Mouse (Mus musculus) CD8-positive naive resting alpha-beta T cell, adult 2 months (primary cell): Measurements from ENCODE around the gene Nfkbib.

ENCODE experiments used
- DNase-seq, 2 experiments: peaks; one replicate each; pipeline ENCODE4 v3.0.0; 2022; ENCODE audit warnings: low read depth in 2 of 2, low spot score in 2 of 2

Nfkbib gene

DNA sequence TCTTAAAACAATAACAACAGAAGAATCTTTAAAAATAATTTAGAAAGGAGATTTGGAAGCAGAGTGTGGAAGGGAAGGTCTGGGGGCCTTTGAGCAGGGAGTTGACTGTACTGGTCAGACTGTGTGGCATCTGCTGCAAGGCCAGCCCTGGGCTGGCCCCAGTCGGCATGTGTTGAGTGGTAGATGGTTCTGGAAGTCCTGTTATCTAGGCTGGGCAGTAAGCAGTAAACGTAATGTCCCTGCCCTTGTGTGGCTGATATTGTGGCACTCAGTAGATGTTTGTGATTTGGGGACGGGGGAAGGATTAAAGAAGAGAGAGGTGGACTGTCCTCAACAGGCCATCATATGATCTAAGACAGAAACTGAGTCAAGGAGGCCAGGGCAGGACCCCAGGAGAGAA lies 3.0 kb upstream of the Nfkbib start:
- DNase-seq = no peak

DNA sequence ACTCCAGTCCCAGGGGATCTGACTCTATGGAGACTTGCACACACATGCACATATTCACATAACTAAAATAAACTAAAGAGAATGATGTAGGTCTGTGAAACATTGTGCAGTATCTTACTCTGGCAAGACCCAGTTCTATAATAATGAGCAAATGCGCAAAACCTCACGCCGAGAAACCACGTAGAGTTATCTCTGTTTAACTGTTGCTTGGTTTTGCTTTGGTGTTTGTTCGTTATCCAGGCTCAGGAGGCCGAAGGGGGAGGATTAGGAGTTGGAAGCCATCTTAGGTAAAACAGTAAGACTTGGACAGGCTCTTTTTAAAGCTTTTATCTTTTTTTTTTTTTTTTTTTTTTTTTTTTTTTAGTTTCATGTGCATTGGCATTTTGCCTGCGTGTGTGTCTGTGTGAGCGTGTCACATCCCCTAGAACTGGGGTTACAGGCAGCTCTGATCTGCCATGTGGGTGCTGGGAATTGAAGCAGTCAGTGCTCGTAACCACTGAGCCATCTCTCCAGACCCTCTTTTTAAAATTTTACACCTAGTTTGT lies 2.2 kb upstream of the Nfkbib start:
- no peak for DNase-seq

DNA sequence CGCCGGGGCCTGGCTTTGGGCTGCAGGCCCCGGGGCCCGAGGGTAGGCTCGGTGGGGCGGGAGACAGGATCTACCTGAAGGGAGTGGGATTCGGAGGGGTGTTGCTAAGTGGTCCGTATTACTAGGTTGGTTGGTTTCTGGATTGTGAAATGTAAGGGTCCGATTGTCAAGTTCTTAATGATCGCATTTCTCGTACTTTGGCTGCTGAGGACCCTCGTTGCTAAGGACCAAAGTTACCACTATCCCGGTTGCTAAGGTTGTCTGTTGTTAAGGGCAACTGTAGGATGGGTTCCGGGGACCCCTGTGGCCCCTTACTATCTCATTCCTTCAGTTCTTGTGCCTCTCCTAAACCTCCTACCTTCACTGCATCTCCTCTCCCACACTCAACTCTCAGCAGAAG lies 402 bp downstream of the Nfkbib start:
- no peak for DNase-seq

DNA sequence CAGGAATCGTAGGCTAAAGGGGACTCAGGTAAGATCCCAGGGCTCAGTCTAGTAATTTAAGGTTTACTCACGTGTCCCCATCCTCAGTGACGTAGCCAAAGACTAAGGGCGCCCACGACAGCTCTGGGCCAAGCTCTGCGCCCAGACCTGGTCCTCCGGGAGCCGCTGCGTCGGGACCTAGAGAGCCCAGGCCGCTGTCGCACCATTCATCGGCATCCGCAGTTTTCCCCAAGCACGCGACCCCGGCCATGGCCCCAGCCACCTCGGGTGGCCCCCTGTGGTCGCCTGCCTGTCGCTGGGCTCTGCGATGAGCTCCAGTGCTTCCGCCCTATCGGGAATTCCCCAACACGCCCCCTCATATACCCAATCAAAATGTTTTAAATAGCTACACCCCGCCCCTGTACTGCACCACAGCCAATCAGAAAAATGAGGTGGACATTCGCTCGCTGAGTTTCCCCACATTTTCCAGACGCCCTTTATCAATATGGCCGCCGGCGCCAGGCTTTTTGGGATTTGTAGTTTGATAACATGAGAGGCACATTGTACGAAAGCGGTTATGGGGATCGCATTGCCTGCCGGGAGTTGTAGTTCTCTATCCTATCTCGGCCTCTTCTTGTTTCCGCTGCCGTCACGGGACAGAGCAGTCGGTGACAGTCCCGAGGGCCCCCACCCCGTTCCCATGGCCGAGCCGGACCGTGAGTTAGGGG lies 986 bp downstream of the Nfkbib start, which contains the start of gene Sirt2:
Gene Sirt2 (plus strand): TSS at position 563 of the 707 bp plus-strand sequence.
- peak; percentile 96 to 98 for DNase-seq

DNA sequence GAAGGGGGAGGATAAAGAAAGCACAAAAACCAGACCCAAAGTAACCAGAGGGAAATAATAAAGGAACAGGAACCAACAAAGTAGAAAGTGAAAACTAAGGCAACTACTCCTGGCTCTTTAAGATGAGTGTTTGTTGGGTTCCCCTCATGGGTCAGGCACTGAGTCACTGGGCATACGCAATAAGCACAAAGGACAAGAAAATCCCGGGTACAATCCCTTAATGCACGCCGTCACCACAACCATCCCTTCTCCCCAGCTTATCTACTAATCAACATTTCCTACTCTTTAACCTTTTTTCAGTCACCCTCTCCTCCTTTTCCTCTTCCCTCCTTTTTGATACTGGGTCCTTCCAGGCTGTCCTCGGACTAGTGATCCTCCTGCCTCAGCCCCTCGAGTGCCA lies 2.1 kb downstream of the Nfkbib start:
- no peak for DNase-seq

DNA sequence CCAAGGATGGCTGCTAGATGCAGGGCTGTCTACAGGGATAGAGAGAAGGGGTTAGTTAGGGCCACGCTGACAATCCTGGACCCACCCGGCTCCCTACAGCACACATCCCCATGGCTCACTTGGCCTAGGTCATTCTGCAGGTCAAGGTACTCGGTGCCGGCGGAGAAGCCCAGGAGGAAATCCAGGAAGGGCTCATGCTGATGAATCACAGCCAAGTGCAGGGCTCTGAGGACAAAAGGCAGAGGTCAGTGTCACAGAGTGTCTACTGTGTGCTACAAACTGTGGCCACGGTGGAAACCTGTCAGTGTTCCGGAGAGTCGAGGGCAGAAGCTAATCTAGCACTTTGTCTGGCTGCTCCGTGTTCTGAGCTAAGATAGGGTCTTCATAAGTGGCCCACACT lies 5.4 kb downstream of the Nfkbib start:
- DNase-seq = no peak

DNA sequence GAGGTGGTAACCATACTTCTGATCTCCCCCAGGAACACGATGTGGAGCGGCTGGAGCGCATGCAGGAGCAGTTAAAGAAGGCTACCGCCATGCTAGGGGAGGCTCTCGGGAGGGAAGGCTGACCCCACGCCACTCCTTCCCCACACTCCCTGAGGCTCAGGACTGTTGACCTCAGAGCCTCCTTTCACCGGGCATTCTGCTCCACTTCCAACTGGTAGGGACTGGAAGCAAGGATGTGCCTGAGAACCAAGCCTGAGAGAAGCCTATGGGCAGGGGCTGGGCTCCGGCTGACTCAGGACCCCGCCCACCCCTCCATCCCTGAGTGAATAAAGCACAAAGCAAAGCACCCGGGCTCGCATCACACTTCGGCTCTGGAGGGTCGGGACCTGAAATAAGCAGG lies 8.7 kb downstream of the Nfkbib start:
- DNase-seq = no peak

DNA sequence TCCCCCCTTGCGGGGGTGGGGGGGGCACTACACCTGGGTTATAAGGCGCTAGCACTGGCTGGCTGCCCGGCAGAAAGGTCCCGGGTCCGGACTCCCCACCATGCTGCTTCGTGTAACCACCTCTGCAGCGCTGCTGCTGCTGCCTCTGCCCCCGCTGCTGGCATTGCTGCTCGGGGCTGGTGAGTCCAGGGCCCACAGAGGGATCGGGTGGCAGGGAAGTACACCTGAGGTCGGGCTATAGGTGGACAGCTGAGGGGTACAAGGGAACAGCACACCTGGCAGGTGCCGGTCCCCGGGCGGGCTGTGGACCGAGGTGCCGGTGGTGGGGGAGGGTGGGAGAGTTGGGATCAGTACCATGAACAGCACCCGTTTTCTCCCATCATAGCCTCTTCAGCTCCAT lies 11.2 kb downstream of the Nfkbib start, which contains the start of gene Ccer2:
Gene Ccer2 (plus strand): TSS at position 96 of the 400 bp plus-strand sequence.
- DNase-seq = no peak

DNA sequence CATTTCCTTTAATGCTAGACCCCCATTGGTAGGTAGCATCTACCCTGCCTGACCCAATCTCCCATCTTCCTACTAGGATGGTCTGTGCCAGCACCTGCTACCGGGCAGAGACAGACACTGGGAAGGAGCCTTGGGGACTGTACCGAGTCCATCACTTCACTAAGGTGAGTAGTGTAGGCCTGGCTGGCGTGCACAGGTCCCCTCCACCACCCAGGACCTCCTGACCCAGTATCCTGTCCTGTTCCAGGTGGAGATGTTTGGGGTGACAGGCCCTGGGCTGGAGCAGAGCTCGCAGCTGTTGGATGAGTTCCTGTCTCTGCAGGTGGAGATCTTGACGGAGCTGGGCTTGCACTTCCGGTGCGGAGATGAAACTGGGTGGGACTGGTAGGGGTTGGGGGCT lies 17.4 kb downstream of the Nfkbib start:
- no peak for DNase-seq

DNA sequence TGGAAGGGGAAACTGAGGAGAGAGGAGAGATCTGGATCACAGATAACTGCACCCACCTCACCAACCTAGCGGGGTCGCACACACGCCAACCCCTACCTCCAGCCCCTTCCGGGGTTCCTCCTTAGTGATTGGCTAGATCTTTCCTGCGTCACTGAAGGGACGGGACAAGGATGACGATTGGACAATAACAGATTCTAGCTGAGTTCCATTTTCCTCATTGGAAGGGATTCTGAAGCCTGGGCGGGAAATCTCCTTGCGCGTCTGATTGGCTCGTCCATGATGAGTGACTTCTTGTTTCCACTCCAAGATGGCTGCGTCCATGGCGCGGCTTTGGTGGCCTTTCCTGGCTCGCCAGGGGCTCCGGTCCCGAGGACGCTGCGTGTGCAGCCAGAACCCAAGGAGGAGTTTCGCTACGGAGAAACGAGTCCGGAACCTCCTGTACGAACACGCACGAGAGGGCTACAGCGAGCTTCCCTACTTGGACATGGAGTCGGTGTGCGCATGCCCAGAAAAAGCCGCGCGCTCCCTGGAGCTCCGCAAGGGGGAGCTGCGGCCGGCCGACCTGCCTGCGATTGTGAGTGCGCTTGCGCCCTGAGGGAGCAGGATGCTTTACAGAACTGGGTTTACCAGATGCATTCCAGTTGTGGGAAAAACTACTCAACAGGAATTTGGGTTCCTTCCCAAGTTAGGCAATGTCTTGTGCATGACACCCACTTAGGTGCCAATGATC lies 25.4 kb downstream of the Nfkbib start, which contains the start of the genes Mrps12 and Sars2:
Gene Mrps12 (minus strand): TSS at position 112 of the 730 bp plus-strand sequence.
Gene Sars2 (plus strand): TSS at position 284 of the 730 bp plus-strand sequence.
- DNase-seq = peak; percentile 90 to 96

DNA sequence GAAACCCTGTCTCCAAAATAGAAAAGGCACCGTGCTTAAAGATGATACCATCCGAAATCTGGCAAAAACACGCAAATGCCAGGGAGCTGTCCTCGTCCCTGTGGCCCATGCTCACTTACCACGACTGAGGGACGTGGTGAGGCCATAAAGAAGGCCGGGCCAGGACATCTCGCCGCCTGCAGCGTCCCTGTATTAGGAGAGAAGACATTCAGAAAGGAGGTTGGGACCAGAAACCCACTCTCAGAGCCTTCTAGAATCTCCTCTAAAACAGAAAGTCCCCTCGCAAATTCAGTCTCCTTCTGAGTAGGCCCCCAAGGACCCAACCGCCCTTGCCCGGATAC lies 26.0 kb downstream of the Nfkbib start:
- no peak for DNase-seq

DNA sequence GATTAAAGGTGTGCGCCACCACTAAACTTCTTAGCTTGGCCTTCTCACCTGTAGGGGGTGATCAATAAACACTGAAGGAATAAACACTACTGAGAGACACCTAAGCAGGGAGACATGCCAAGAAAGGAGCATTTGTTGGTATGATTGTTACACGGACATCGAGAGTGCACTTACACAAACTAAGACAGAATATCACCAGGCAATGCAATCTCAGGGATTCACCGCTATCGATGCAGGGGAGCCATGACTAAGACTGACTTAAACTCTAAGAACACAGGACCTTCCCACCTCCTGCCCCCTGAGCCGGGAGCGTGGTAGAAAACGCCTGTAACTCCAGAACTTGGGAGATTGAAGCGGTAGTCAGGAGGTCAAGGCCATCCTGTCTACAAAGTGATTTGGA lies 26.4 kb downstream of the Nfkbib start:
- DNase-seq = no peak

DNA sequence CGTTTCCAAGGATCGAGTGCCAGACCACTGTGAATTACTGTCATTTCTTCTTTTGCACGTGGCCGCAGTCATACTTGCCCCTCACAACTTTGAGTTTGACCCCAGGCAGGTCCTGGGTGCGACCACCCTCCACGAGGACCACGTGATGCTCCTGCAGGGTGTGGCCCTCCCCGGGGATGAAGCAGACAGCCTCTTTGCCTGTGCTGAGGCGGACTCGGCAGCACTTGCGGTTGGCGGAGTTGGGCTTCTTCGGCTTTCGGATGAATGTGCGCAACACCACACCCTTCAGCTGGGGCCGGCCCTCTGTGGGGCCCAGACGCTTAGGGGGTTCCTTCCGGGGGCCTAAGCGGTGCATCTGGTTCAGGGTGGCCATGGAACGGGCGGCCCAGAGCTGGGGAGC lies 27.5 kb downstream of the Nfkbib start:
- no peak for DNase-seq

DNA sequence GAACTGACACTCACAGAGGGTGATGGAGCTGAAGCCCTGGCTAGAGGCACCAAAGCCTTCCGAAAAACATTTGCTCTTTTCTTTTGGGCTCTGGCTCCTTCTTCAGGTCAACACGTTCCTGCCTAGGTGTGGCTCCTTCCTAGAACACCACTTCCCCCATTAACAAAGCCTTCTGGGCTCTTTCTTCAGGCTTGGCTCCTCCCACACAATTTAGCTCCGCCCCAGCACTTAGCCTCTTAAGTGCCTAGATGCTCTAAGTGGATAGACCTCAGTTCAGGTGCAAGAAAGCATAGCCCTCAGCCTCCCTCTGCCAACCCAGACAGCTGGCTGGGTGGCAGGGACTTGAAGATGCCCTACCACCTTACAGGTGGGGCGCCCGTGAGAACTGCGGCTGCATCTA lies 31.6 kb downstream of the Nfkbib start:
- DNase-seq = no peak

DNA sequence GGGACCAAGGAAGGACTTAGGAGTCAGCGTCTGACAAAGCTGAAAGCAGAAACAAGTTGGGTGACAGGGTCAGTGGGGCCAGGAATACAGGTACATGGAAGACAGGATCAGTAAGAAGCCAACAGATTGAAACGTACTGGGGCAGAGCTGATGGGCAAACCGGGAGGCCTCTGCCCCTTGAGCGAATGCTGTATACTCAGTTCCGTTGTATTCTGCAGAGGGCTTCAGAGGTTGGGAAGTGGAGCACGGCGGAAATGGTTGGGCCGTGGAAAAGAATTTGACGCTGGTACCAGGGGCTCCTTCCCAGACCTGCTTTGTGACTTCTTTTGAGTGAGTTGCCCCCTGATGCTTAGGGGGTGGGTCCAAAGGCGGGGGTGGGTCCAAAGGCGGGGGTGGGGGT lies 34.1 kb downstream of the Nfkbib start:
- DNase-seq = no peak

DNA sequence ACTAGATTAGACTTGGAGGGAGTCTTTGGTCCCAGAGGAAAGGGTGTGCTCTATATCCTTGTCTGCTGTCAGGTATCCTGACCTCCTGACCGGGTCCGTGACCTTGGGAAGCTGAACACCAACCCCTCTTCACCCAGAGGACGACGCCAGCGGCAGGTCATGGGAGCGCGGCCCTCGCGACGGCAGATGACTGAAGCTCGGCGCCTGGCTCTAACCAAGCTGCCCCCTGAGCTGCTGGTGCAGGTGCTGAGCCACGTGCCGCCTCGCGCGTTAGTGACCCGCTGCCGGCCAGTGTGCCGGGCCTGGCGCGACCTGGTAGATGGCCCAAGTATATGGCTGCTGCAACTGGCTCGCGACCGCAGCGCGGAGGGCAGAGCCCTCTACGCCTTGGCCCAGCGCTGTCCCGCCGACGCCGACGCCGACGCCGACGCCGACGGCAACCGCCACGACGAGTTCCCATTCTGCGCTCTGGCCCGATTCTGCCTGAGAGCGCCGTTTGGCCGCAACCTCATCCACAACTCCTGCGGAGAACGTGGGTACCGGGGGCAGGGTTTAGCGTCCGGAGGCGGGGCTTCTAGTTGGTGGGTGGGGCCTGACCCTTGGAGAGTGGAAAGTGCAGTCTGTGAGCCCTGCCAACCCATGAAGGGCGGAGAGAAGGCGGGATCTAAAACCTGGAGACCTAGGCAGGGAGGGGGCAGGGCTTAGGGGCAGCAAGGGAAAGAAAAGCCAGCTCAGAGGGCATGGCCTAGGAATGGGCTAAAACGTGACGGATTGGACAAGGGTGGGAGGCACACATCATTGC lies 34.8 kb downstream of the Nfkbib start:
- DNase-seq = peak; percentile 25 to 55

DNA sequence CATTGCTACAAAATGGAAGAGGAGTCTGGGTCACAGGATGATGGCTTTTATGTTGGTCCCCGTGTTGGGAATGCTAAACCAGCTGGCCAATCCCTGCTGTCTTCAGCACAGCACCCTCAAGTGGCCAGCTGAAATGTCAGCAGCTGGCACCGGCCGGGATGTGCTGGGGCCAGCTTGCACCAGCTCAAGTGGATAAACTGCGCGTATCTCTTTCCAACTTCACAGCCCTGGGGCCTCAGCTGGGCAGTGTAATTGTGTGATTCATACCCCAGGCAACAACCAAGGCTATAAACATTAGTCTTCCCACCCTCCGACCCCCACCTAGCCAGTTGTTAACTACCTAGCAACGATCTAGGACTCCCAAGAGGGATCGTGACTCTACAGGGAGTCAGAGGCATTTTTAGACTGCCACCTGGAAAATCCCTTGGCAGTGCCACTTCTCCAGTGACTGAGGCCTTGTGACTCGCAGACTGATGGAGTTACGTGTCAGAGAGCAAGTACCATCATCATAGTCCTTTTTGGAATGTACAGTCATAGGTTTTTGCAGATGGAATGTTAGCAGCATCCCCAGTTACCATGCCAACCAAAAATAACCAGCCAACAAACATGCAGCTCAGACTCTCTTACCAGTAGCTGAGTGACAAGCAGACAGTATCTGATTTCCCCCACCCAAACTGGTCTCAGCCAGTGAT lies 39.5 kb downstream of the Nfkbib start:
- DNase-seq = no peak

DNA sequence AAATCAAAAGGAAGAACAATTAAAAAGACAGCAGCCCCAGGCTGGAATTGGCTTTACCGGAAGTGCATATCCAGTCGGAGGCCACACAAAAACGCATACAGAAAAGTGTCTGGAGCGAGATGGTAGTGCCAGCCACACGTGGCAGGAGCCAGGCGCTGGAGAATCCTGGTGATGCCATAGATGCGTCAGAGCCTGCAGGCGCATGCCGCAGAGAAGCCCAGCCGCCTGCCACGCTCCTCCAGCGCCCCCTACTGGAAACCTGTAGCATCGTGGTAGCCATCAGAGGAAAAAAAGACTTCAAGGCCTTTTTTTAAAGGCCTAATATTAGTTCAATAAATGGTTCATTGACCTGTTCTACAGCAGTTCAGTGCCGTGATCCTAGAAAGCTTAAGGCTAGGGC lies 40.7 kb downstream of the Nfkbib start:
- peak; percentile 75 to 79 for DNase-seq

DNA sequence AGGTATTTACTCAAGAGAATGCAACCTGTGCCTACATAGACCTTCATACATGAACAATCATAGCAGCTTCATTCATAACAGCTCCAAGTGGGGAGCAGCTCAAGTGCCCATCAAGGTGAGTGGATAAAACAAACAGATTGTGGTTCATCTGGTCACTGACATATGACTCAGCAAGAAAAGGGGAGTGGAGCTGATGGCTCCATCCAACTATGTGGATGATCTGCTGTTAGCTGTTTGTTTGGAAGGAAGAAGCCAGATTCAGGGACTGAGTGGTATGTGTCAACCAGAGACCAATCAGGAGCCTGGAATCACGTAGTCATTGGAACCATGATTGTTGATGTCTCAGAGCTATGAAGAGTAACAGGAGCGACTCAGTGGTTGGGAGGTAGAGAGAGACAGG lies 42.7 kb downstream of the Nfkbib start:
- no peak for DNase-seq

DNA sequence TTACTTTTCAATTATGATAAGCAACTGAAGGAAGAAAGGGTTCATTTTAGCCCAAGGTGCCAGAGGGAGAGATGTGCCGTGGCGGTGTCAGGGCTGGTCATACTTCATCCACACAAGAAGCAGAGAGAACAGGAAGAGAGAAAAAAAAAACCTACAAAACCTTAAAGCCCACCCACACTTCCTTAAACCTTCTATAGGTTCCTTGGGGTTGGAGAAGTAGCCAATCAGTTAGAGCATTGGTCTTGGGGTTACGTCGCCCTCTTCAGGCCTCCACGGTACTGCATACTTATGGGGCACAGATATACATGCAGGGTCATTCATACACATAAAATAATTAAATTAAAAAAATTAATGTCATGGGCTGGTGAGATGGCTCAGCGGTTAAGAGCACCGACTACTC lies 45.2 kb downstream of the Nfkbib start:
- no peak for DNase-seq
